Mouse (Mus musculus): ENCODE results near the gene Ncdn. TPM values are rescaled to one million over a fixed set of nuclear protein-coding genes. Genes with fewer than 3 reads are reported as not detected.

Gene Ncdn
- polyA plus RNA-seq (2015; fragmentation: Nextera tagmentation; extraction: Ambion mirVana) = 24.7 and 26.9 TPM in 2 replicates

GRCm38 (mm10) chr4:126753268-126754230, at the start of gene Ncdn, which contains the start of gene AU040320:
TSS of gene Ncdn (minus strand) at chr4:126753438.
TSS of gene AU040320 (plus strand) at chr4:126753544.
- H3K4me3 ChIP-seq (replicated peaks) = peak within 1 kb of the TSS; percentile 79
- H3K4me2 ChIP-seq = peak within 1 kb of the TSS; percentile 98
- peak within 1 kb of the TSS; percentile 86 for H3K9ac ChIP-seq
- H3K27me3 ChIP-seq (replicated peaks) = no peaks in the 10 kb centered on the region
- H3K36me3 ChIP-seq = peaks cover 5% of the 10 kb centered on the region
- peaks cover 33% of the 10 kb centered on the region for H3K4me1 ChIP-seq
- no peaks in the 10 kb centered on the region for H3K9me3 ChIP-seq
- peak; percentile 98 for ATAC-seq (ENCODE audit: insufficient read depth, low FRiP score, low read depth)
- peak within 1 kb of the TSS; percentile 98 for H3K27ac ChIP-seq
- WGBS = under 1% methylated on average over 69 of the region's 71 CpGs

- Histone ChIP-seq H3K27ac (no peak overlapping the region), H3K27me3 (replicated peaks) (no peaks in the 10 kb centered on the region), H3K4me1 (peaks cover 4% of the 10 kb centered on the region; the same call in 1 of the 2 replicates), H3K9ac (no peak overlapping the region), H3K9me3 (no peaks in the 10 kb centered on the region), H3K4me3 (replicated peaks) (no peak overlapping the region), H3K4me2 (no peak overlapping the region), H3K36me3 (no peaks in the 10 kb centered on the region)
- no peak for ATAC-seq (ENCODE audit: insufficient read depth, low FRiP score, low read depth)
- WGBS = 93% methylated on average over 8 of the region's 8 CpGs
These were observed 48.9 kb upstream of the Ncdn start for GRCm38 (mm10) chr4:126802174-126802573.

- H3K27ac ChIP-seq = no peak overlapping the region
- WGBS = 88% methylated on average over 7 of the region's 7 CpGs
- no peaks in the 10 kb centered on the region for H3K27me3 ChIP-seq (replicated peaks)
- no peak overlapping the region for H3K9ac ChIP-seq
- H3K4me1 ChIP-seq = no peaks in the 10 kb centered on the region
- H3K36me3 ChIP-seq = peaks cover 11% of the 10 kb centered on the region
- H3K9me3 ChIP-seq = no peaks in the 10 kb centered on the region
- no peak for ATAC-seq (ENCODE audit: insufficient read depth, low FRiP score, low read depth)
- no peak overlapping the region for H3K4me3 ChIP-seq (replicated peaks)
- H3K4me2 ChIP-seq = no peak overlapping the region
These were observed 39.3 kb upstream of the Ncdn start for GRCm38 (mm10) chr4:126792341-126793102.

GRCm38 (mm10) chr4:126782996-126783395, 29.8 kb upstream of the Ncdn start:
- no peak overlapping the region for H3K4me3 ChIP-seq (replicated peaks)
- ATAC-seq (ENCODE audit: insufficient read depth, low FRiP score, low read depth) = no peak
- H3K4me2 ChIP-seq = no peak overlapping the region
- H3K27me3 ChIP-seq (replicated peaks) = no peaks in the 10 kb centered on the region
- WGBS = 66% methylated on average over 8 of the region's 8 CpGs
- H3K9ac ChIP-seq = no peak overlapping the region
- H3K36me3 ChIP-seq = 0 out of 2 replicates have a peak, but pooled peaks cover 3% of the 10 kb centered on the region
- no peak overlapping the region for H3K27ac ChIP-seq
- H3K4me1 ChIP-seq = peaks cover 5% of the 10 kb centered on the region; the same call in 1 of the 2 replicates
- H3K9me3 ChIP-seq = no peaks in the 10 kb centered on the region

DNA sequence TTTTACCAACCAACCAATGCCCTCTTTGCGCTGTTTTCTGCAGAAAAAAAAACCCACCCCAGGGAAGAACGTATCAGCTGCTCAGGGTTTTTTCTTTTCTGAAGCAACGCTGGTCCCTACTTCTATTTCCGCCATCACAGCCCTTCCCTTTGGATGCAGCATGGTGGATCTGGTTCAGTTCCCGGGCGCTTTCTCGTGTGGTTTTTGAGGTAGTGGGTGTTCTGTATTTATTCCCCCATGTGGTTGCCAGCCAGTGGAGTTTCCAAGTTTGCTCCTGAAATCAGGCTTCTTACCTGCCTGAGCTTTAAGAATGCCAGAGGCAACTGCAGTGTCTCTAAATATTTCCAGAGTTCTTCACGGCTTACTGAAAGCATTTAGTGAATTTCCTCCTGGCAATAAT, 29.3 kb upstream of the Ncdn start:
- Histone ChIP-seq H3K4me2 (no peak overlapping the region), H3K27ac (no peak overlapping the region), H3K4me1 (peaks cover 5% of the 10 kb centered on the region; the same call in 1 of the 2 replicates), H3K9ac (no peak overlapping the region), H3K27me3 (replicated peaks) (no peaks in the 10 kb centered on the region), H3K4me3 (replicated peaks) (no peak overlapping the region), H3K9me3 (no peaks in the 10 kb centered on the region), H3K36me3 (0 out of 2 replicates have a peak, but pooled peaks cover 3% of the 10 kb centered on the region)
- WGBS = 87% methylated on average over 8 of the region's 8 CpGs
- no peak for ATAC-seq (ENCODE audit: insufficient read depth, low FRiP score, low read depth)

DNA sequence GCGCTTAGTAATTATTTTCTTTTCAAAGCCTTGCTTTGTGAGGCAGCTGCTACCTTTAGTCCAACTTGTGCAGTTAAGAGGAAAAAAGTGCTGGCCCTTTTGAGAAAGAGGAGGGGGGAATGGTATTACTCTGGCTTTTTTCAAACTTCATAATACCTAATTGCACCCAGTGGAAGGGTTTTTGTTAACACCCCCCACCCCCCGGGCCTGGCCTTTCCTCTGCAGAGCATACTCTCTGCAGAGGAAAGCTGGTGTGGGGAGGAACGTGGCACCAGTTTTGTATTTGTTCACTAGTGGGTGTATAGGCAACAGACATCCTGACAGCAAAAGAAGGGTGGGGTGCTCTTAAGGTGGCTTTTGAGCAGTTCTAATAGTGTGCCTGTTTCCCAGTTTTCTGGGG, 28.6 kb upstream of the Ncdn start:
- 62% methylated on average over 3 of the region's 3 CpGs for WGBS
- 0 out of 2 replicates have a peak, but pooled peaks cover under 1% of the 10 kb centered on the region for H3K36me3 ChIP-seq
- no peak overlapping the region for H3K4me3 ChIP-seq (replicated peaks)
- H3K27ac ChIP-seq = no peak overlapping the region
- peaks cover 5% of the 10 kb centered on the region; the same call in 1 of the 2 replicates for H3K4me1 ChIP-seq
- H3K4me2 ChIP-seq = no peak overlapping the region
- H3K27me3 ChIP-seq (replicated peaks) = no peaks in the 10 kb centered on the region
- H3K9ac ChIP-seq = no peak overlapping the region
- no peak for ATAC-seq (ENCODE audit: insufficient read depth, low FRiP score, low read depth)
- no peaks in the 10 kb centered on the region for H3K9me3 ChIP-seq

DNA sequence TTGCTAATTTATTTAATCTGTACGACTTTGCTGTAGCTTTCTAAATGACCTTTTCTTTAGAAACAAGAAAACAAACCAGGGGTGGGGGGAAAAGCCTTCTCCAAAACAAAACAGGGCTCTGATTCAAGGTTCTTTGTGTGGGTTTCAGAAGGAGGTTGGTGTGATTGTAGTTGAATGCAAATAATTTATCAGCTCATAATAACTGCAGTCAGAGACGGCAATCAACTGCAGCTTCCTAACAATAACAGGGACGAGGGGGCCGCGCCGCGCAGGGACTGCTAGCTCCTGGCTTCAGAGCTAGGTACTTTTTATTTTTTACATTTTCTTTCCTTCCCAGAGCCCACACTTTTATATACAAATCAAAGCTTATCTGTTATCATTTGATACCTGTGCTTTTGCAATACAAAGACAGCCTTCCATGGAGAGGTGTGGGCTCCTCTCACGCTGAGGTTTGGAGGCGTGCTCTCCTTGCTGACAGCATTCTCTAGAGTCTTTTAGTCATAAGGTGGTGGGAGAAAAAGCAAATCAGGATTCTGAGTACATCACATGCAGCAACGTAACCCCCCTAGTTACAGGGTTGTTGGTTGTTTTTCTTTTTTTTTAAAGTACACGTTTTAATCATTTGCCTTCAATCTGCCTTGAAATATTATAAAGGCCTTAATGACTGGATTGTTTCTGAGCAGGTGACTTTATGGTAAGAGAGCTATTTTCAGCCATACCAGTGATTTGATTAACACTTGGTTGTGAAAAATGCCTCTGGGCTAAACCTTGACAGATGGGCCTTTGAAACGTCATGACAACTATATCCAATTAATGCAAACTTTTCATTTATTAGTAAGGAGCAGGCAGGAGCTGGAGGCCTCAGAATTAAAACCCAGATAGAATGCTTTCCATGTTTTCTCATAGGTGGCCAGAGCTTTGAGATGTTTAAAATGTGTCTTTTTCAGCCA, 26.9 kb upstream of the Ncdn start:
- Histone ChIP-seq H3K9ac (no peak overlapping the region), H3K4me2 (no peak overlapping the region), H3K4me3 (replicated peaks) (no peak overlapping the region), H3K27ac (no peak overlapping the region), H3K4me1 (peaks cover 5% of the 10 kb centered on the region; the same call in 1 of the 2 replicates), H3K27me3 (replicated peaks) (no peaks in the 10 kb centered on the region), H3K9me3 (no peaks in the 10 kb centered on the region), H3K36me3 (no peaks in the 10 kb centered on the region)
- WGBS = 66% methylated on average over 12 of the region's 12 CpGs
- no peak for ATAC-seq (ENCODE audit: insufficient read depth, low FRiP score, low read depth)

DNA sequence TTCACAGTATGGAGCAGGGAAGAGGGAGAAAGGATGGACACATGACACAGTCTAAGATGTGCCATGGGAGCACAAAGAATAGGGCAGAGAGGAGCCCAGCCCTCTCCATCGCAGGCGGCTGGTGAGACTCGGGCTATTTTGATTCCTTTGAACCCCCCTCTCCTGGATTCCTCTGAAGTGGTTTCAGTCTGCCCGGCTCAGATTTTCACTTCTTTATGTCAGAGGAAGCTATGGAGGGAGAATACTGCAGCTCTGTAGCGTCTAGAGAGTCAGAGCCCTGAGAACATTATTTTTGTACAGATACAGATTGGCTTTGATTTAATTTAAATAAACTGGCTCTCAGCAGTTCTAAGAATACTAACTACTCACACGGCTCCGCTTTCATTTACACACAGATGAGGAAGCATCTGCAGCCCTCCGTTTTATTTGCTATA, 25.9 kb upstream of the Ncdn start:
- Histone ChIP-seq H3K4me2 (no peak overlapping the region), H3K4me1 (peaks cover 5% of the 10 kb centered on the region; the same call in 1 of the 2 replicates), H3K4me3 (replicated peaks) (no peak overlapping the region), H3K36me3 (no peaks in the 10 kb centered on the region), H3K27ac (no peak overlapping the region), H3K9me3 (no peaks in the 10 kb centered on the region), H3K9ac (no peak overlapping the region), H3K27me3 (replicated peaks) (no peaks in the 10 kb centered on the region)
- WGBS = 53% methylated on average over 8 of the region's 8 CpGs
- ATAC-seq (ENCODE audit: insufficient read depth, low FRiP score, low read depth) = no peak

GRCm38 (mm10) chr4:126775182-126775581, 21.9 kb upstream of the Ncdn start:
- H3K4me3 ChIP-seq (replicated peaks) = no peak overlapping the region
- H3K27me3 ChIP-seq (replicated peaks) = no peaks in the 10 kb centered on the region
- peak overlapping the region; percentile 26; the same call in 1 of the 2 replicates for H3K27ac ChIP-seq
- H3K4me2 ChIP-seq = no peak overlapping the region
- H3K9ac ChIP-seq = no peak overlapping the region
- H3K9me3 ChIP-seq = no peaks in the 10 kb centered on the region
- no peaks in the 10 kb centered on the region for H3K4me1 ChIP-seq
- WGBS = 26% methylated on average over 1 of the region's 1 CpGs
- no peaks in the 10 kb centered on the region for H3K36me3 ChIP-seq
- peak; percentile 72 for ATAC-seq (ENCODE audit: insufficient read depth, low FRiP score, low read depth)

- Histone ChIP-seq H3K36me3 (no peaks in the 10 kb centered on the region), H3K9ac (no peak overlapping the region), H3K4me1 (no peaks in the 10 kb centered on the region), H3K9me3 (no peaks in the 10 kb centered on the region), H3K4me3 (replicated peaks) (no peak overlapping the region), H3K4me2 (no peak overlapping the region), H3K27me3 (replicated peaks) (no peaks in the 10 kb centered on the region), H3K27ac (no peak overlapping the region)
- 90% methylated on average over 6 of the region's 6 CpGs for WGBS
- ATAC-seq (ENCODE audit: insufficient read depth, low FRiP score, low read depth) = no peak
These were observed 20.6 kb upstream of the Ncdn start for GRCm38 (mm10) chr4:126773871-126774270.

GRCm38 (mm10) chr4:126770831-126771230, 17.6 kb upstream of the Ncdn start:
- no peak for ATAC-seq (ENCODE audit: insufficient read depth, low FRiP score, low read depth)
- no peak overlapping the region for H3K27ac ChIP-seq

More at GRCm38 (mm10) chr4:126770831-126771230, 17.6 kb upstream of the Ncdn start:
- Histone ChIP-seq H3K9ac (no peak overlapping the region), H3K9me3 (no peaks in the 10 kb centered on the region), H3K4me1 (no peaks in the 10 kb centered on the region), H3K4me3 (replicated peaks) (no peak overlapping the region), H3K27me3 (replicated peaks) (no peaks in the 10 kb centered on the region), H3K4me2 (no peak overlapping the region), H3K36me3 (no peaks in the 10 kb centered on the region)
- 86% methylated on average over 4 of the region's 4 CpGs for WGBS
